Mouse (Mus musculus): ENCODE data around the gene Msl1. TPM values are rescaled to one million over a fixed set of nuclear protein-coding genes. Genes with fewer than 3 reads are reported as not detected.
"Not testable (repeated sequence)": the region's sequence is repeated elsewhere in the genome, so short reads cannot be mapped to it uniquely, and the experiment has no call there.

Msl1 gene
- polyA plus RNA-seq, 1 experiment from 2014 or later: 23.7 TPM

DNA sequence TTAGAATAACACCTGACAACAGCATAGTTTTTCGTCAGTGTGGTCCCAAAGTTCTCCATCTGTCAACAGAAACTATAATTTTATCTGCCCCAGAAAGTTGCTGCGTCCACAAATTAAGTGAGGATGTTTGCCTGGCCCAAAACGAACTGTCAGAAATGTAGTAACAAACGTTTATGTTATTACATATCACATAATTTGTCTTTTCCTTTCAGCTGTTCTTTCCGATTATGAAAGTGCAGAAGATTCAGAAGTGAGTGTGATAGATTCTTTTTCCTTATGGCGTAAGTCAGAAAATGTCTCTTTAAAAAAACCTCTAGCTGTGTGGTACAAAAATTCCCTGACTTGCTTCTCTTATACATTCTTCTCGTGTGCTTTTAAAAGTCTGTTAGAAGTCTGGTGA lies 15.4 kb downstream of the Msl1 start:
- 61% methylated on average over 7 of the region's 7 CpGs for WGBS
- Histone ChIP-seq H3K36me3 (ENCODE audit: insufficient read depth, low read length) (peaks cover 55% of the 10 kb centered on the region), H3K4me3 (ENCODE audit: low read length) (peak overlapping the region; percentile 94), H3K27me3 (ENCODE audit: insufficient read depth, low read length) (no peaks in the 10 kb centered on the region), H3K4me2 (replicated peaks; ENCODE audit: low read depth, low read length) (peak overlapping the region; percentile 81), H3K9me3 (ENCODE audit: low read length) (no peaks in the 10 kb centered on the region), H3K9ac (replicated peaks; ENCODE audit: low read length) (peak overlapping the region; percentile 97; the same call in 1 of the 2 replicates), H3K4me1 (ENCODE audit: insufficient read depth, low read length) (peaks cover 20% of the 10 kb centered on the region), H3K27ac (ENCODE audit: low read length) (no peak overlapping the region)
- no peak for ATAC-seq (ENCODE audit: low FRiP score, low TSS enrichment)

GRCm38 (mm10) chr11:98816706-98817239 lies 21.5 kb downstream of the Msl1 start:
- Histone ChIP-seq H3K27ac (ENCODE audit: low read length) (no peak overlapping the region), H3K9ac (replicated peaks; ENCODE audit: low read length) (no peak overlapping the region), H3K4me3 (ENCODE audit: low read length) (no peak overlapping the region), H3K4me1 (ENCODE audit: insufficient read depth, low read length) (no peaks in the 10 kb centered on the region), H3K9me3 (ENCODE audit: low read length) (no peaks in the 10 kb centered on the region; the same call in 1 of the 2 replicates), H3K36me3 (ENCODE audit: insufficient read depth, low read length) (peaks cover 76% of the 10 kb centered on the region), H3K4me2 (replicated peaks; ENCODE audit: low read depth, low read length) (no peak overlapping the region), H3K27me3 (ENCODE audit: insufficient read depth, low read length) (no peaks in the 10 kb centered on the region)
- 87% methylated on average over 1 of the region's 1 CpGs for WGBS
- no peak for ATAC-seq (ENCODE audit: low FRiP score, low TSS enrichment)

GRCm38 (mm10) chr11:98820968-98821367 lies 25.7 kb downstream of the Msl1 start:
- H3K9me3 ChIP-seq (ENCODE audit: low read length): no peaks in the 10 kb centered on the region; the same call in 1 of the 2 replicates
- H3K36me3 ChIP-seq (ENCODE audit: insufficient read depth, low read length): peaks cover 82% of the 10 kb centered on the region
- H3K9ac ChIP-seq (replicated peaks; ENCODE audit: low read length): no peak overlapping the region
- H3K27ac ChIP-seq (ENCODE audit: low read length): no peak overlapping the region
- H3K4me3 ChIP-seq (ENCODE audit: low read length): no peak overlapping the region
- H3K27me3 ChIP-seq (ENCODE audit: insufficient read depth, low read length): no peaks in the 10 kb centered on the region
- no peaks in the 10 kb centered on the region for H3K4me1 ChIP-seq (ENCODE audit: insufficient read depth, low read length)
- no peak for ATAC-seq (ENCODE audit: low FRiP score, low TSS enrichment)
- WGBS: 93% methylated on average over 5 of the region's 5 CpGs
- no peak overlapping the region for H3K4me2 ChIP-seq (replicated peaks; ENCODE audit: low read depth, low read length)

DNA sequence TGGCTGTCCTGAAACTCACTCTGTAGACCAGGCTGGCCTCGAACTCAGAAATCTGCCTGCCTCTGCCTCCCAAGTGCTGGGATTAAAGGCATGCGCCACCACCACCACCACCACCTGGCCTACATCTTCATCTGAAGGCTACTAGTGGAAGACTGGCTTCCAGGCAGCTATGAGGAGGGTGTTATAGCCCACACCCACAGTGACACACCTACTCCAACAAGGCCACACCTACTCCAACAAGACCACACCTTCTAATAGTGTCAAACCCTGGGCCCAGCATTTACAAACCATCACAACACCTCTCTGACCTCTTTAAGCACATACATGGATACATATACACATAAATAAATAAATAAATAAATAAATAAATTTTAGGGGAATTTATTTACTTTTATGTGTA lies 30.8 kb downstream of the Msl1 start:
- not testable (repeated sequence) for H3K4me1 ChIP-seq (ENCODE audit: insufficient read depth, low read length); H3K4me2 ChIP-seq (replicated peaks; ENCODE audit: low read depth, low read length); H3K27me3 ChIP-seq (ENCODE audit: insufficient read depth, low read length); H3K9ac ChIP-seq (replicated peaks; ENCODE audit: low read length); H3K4me3 ChIP-seq (ENCODE audit: low read length); H3K27ac ChIP-seq (ENCODE audit: low read length); ATAC-seq (ENCODE audit: low FRiP score, low TSS enrichment); H3K9me3 ChIP-seq (ENCODE audit: low read length)
- WGBS: 100% methylated on average over 2 of the region's 2 CpGs
- H3K36me3 ChIP-seq (ENCODE audit: insufficient read depth, low read length): peaks cover 76% of the 10 kb centered on the region

- H3K9me3 ChIP-seq (ENCODE audit: low read length): no peaks in the 10 kb centered on the region
- H3K36me3 ChIP-seq (ENCODE audit: insufficient read depth, low read length): peaks cover 74% of the 10 kb centered on the region
- no peak overlapping the region for H3K4me3 ChIP-seq (ENCODE audit: low read length)
- 91% methylated on average over 2 of the region's 2 CpGs for WGBS
- ATAC-seq (ENCODE audit: low FRiP score, low TSS enrichment): no peak
- no peaks in the 10 kb centered on the region for H3K27me3 ChIP-seq (ENCODE audit: insufficient read depth, low read length)
- H3K4me1 ChIP-seq (ENCODE audit: insufficient read depth, low read length): 0 out of 2 replicates have a peak, but pooled peaks cover 3% of the 10 kb centered on the region
- H3K9ac ChIP-seq (replicated peaks; ENCODE audit: low read length): no peak overlapping the region
- no peak overlapping the region for H3K4me2 ChIP-seq (replicated peaks; ENCODE audit: low read depth, low read length)
- H3K27ac ChIP-seq (ENCODE audit: low read length): no peak overlapping the region
Observed at GRCm38 (mm10) chr11:98827877-98828276, 32.6 kb downstream of the Msl1 start.

DNA sequence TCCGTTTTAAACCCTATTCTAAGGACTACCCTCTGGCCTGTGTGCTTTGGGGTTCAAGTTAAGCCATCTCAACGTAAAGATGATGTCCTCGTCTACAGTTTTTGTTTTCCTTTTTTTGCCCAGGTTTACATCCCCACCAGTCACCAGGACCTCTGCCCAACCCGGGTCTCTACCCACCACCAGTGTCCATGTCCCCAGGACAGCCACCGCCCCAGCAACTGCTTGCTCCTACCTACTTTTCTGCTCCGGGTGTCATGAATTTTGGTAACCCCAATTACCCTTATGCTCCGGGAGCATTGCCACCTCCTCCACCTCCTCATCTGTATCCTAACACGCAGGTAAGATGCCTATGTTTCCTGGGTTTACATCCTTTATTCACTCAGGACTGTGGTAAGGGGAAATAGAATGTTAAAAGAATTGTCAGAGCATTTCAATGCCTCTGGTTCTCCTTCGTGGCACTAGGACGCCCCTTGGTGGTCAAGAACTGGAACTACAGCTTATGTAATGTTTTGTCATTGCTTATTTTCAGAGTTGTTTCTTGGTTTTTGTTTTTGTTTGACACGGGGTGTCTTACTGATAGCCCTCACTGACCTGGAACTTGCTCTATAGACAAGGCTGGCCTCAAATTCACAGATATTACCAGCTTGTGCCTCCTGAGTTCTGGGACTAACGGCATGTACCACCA lies 33.9 kb downstream of the Msl1 start:
- no peak overlapping the region for H3K27ac ChIP-seq (ENCODE audit: low read length)
- WGBS: 65% methylated on average over 12 of the region's 12 CpGs
- H3K4me3 ChIP-seq (ENCODE audit: low read length): no peak overlapping the region
- no peaks in the 10 kb centered on the region for H3K27me3 ChIP-seq (ENCODE audit: insufficient read depth, low read length)
- no peak for ATAC-seq (ENCODE audit: low FRiP score, low TSS enrichment)
- H3K4me2 ChIP-seq (replicated peaks; ENCODE audit: low read depth, low read length): no peak overlapping the region
- 0 out of 2 replicates have a peak, but pooled peaks cover 3% of the 10 kb centered on the region for H3K4me1 ChIP-seq (ENCODE audit: insufficient read depth, low read length)
- no peak overlapping the region for H3K9ac ChIP-seq (replicated peaks; ENCODE audit: low read length)
- peaks cover 76% of the 10 kb centered on the region for H3K36me3 ChIP-seq (ENCODE audit: insufficient read depth, low read length)
- no peaks in the 10 kb centered on the region for H3K9me3 ChIP-seq (ENCODE audit: low read length)

DNA sequence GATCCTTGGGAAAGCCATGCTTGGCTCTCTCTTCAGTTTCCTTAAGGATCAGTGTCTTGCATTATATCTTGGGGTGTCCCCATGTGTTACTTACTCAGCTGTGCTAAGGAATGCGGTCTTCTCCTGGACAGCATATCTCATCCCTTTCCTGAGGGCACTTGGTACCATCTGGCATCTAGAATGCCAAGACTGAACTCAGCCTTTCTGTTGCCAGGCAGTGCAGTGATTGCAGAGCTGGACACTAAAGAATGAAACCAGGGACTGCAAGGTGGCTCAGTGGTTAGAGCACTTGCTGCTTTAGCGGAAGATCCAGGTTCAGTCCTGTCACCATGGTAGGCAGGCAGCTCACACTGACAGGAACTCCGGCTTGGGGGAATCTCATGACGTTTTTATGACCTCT lies 34.6 kb downstream of the Msl1 start:
- no peaks in the 10 kb centered on the region for H3K27me3 ChIP-seq (ENCODE audit: insufficient read depth, low read length)
- no peaks in the 10 kb centered on the region for H3K9me3 ChIP-seq (ENCODE audit: low read length)
- H3K4me2 ChIP-seq (replicated peaks; ENCODE audit: low read depth, low read length): no peak overlapping the region
- no peak overlapping the region for H3K27ac ChIP-seq (ENCODE audit: low read length)
- ATAC-seq (ENCODE audit: low FRiP score, low TSS enrichment): no peak
- H3K36me3 ChIP-seq (ENCODE audit: insufficient read depth, low read length): peaks cover 72% of the 10 kb centered on the region
- 57% methylated on average over 4 of the region's 4 CpGs for WGBS
- H3K9ac ChIP-seq (replicated peaks; ENCODE audit: low read length): no peak overlapping the region
- H3K4me1 ChIP-seq (ENCODE audit: insufficient read depth, low read length): 0 out of 2 replicates have a peak, but pooled peaks cover 3% of the 10 kb centered on the region
- H3K4me3 ChIP-seq (ENCODE audit: low read length): no peak overlapping the region

DNA sequence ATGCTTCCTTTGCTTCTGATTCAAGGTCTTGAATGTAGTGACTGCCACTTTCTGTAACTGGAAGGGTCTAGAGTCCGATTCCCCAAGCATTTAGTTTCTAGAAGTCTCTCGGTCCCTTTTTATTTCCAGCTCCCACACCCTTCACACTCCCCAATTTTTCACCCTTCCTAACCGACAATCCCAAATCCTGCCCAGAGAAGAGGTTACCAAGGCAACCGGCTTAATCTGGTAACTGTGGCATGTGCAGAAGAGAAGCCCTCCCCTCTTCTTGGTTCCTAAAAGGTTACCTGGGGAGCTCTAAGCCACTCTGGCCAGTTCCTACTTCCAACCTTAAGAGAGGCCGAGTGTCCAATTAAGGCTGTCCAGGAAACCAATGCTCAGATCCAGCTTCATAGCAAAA lies 40.0 kb downstream of the Msl1 start:
- no peak for ATAC-seq (ENCODE audit: low FRiP score, low TSS enrichment)
- 59% methylated on average over 5 of the region's 5 CpGs for WGBS
- H3K4me3 ChIP-seq (ENCODE audit: low read length): no peak overlapping the region
- no peak overlapping the region for H3K9ac ChIP-seq (replicated peaks; ENCODE audit: low read length)
- peaks cover 32% of the 10 kb centered on the region for H3K36me3 ChIP-seq (ENCODE audit: insufficient read depth, low read length)
- peaks cover 33% of the 10 kb centered on the region for H3K4me1 ChIP-seq (ENCODE audit: insufficient read depth, low read length)
- H3K4me2 ChIP-seq (replicated peaks; ENCODE audit: low read depth, low read length): no peak overlapping the region
- H3K9me3 ChIP-seq (ENCODE audit: low read length): no peaks in the 10 kb centered on the region
- 0 out of 2 replicates have a peak, but pooled peaks cover 3% of the 10 kb centered on the region for H3K27me3 ChIP-seq (ENCODE audit: insufficient read depth, low read length)
- no peak overlapping the region for H3K27ac ChIP-seq (ENCODE audit: low read length)

- Histone ChIP-seq H3K4me2 (replicated peaks; ENCODE audit: low read depth, low read length) (no peak overlapping the region), H3K4me1 (ENCODE audit: insufficient read depth, low read length) (peaks cover 33% of the 10 kb centered on the region), H3K27me3 (ENCODE audit: insufficient read depth, low read length) (0 out of 2 replicates have a peak, but pooled peaks cover 3% of the 10 kb centered on the region), H3K9me3 (ENCODE audit: low read length) (no peaks in the 10 kb centered on the region), H3K36me3 (ENCODE audit: insufficient read depth, low read length) (peaks cover 32% of the 10 kb centered on the region), H3K9ac (replicated peaks; ENCODE audit: low read length) (no peak overlapping the region), H3K4me3 (ENCODE audit: low read length) (no peak overlapping the region), H3K27ac (ENCODE audit: low read length) (no peak overlapping the region)
- 53% methylated on average over 3 of the region's 3 CpGs for WGBS
- ATAC-seq (ENCODE audit: low FRiP score, low TSS enrichment): no peak
Observed at GRCm38 (mm10) chr11:98835725-98836124, 40.4 kb downstream of the Msl1 start.

DNA sequence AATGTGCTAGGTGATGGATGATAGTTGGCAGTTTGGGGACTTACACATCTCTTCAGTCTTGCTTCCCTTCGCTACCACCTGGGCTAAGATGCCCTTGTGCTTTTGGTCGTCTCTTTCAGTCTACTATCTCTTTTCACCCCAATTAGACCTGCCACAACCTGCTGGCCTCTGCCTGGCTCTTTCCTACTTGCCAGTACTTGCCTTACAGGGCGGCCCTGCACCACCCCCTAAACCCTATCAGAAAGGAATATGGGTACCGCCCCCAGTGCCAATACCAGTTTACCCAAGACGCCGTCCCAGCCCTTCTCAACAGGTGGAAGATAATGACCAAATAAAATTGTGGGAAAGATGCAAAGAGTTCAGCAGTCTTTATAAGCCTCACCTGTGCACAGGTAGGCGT lies 40.8 kb downstream of the Msl1 start:
- Histone ChIP-seq H3K36me3 (ENCODE audit: insufficient read depth, low read length) (peaks cover 30% of the 10 kb centered on the region), H3K4me1 (ENCODE audit: insufficient read depth, low read length) (peaks cover 33% of the 10 kb centered on the region), H3K27me3 (ENCODE audit: insufficient read depth, low read length) (0 out of 2 replicates have a peak, but pooled peaks cover 3% of the 10 kb centered on the region), H3K9me3 (ENCODE audit: low read length) (no peaks in the 10 kb centered on the region), H3K4me2 (replicated peaks; ENCODE audit: low read depth, low read length) (peak overlapping the region; percentile 100), H3K4me3 (ENCODE audit: low read length) (peak overlapping the region; percentile 68), H3K9ac (replicated peaks; ENCODE audit: low read length) (no peak overlapping the region), H3K27ac (ENCODE audit: low read length) (no peak overlapping the region)
- ATAC-seq (ENCODE audit: low FRiP score, low TSS enrichment): no peak
- WGBS: 29% methylated on average over 7 of the region's 7 CpGs

Measured in kidney, embryonic 16.5 days (tissue).